Mouse (Mus musculus) heart, embryonic 14.5 days (tissue): ENCODE measurements at regions not wholly inside any gene's neighbourhood (a gene's known extent, or its start where the extent isn't known, plus 50 kb on each side); places are given as distances from the start of the nearest gene placed in this dataset.

Experiments
- ATAC-seq: fragments of 200-750 bp; cut with Nextera tagmentation; 2 replicates; pipeline ENCODE4 v1.8.0; 2017; ENCODE audit warnings: low read depth, moderate TSS enrichment; ENCODE audit not compliant: insufficient number of reproducible peaks, insufficient read depth, low FRiP score
- H3K27ac ChIP-seq, 2 experiments: fragments of 200-500 bp in 1 of 2; fragments of 300-500 bp in 1 of 2; sonication (generic) in 1 of 2; replicated peaks in 1 of 2; 2 replicates each; pipeline ENCODE4 v1.5.1; 2012 to 2014; ENCODE audit warnings: low read depth in 2 of 2, low read length in 2 of 2, control low read depth in 1 of 2, mild to moderate bottlenecking in 1 of 2, mixed read lengths in 1 of 2; ENCODE audit not compliant: control insufficient read depth in 1 of 2, insufficient read depth in 1 of 2
- H3K27me3 ChIP-seq: fragments of 300-500 bp; sonication (generic); 2 replicates; pipeline ENCODE4 v1.6.1; 2014; ENCODE audit warnings: mild to moderate bottlenecking, low read length, control low read depth; ENCODE audit not compliant: control insufficient read depth, insufficient read depth
- H3K36me3 ChIP-seq: fragments of 300-500 bp; sonication (generic); 2 replicates; pipeline ENCODE4 v1.6.1; 2014; ENCODE audit warnings: mild to moderate bottlenecking, control low read depth, low read length, mixed read lengths; ENCODE audit not compliant: control insufficient read depth, insufficient read depth
- H3K4me1 ChIP-seq, 2 experiments: fragments of 200-500 bp in 1 of 2; fragments of 300-500 bp in 1 of 2; sonication (generic) in 1 of 2; 2 replicates each; pipeline ENCODE4 v1.6.1; 2012 to 2014; ENCODE audit warnings: low read length in 2 of 2, control low read depth in 1 of 2, mixed read lengths in 1 of 2; ENCODE audit not compliant: control insufficient read depth in 2 of 2, insufficient read depth in 2 of 2
- H3K4me2 ChIP-seq: fragments of 300-500 bp; sonication (generic); 2 replicates; pipeline ENCODE4 v1.6.1; 2014; ENCODE audit warnings: mild to moderate bottlenecking, low read length
- H3K4me3 ChIP-seq, 2 experiments: fragments of 200-500 bp in 1 of 2; fragments of 300-500 bp in 1 of 2; sonication (generic) in 1 of 2; 2 replicates each; pipeline ENCODE4 v1.5.1; 2012 to 2014; ENCODE audit warnings: low read length in 2 of 2, mild to moderate bottlenecking in 2 of 2, control low read depth in 1 of 2, low read depth in 1 of 2, moderate library complexity in 1 of 2; ENCODE audit not compliant: control insufficient read depth in 1 of 2, insufficient read depth in 1 of 2
- H3K9ac ChIP-seq: fragments of 300-500 bp; sonication (generic); 2 replicates; pipeline ENCODE4 v1.6.1; 2014; ENCODE audit warnings: mild to moderate bottlenecking, low read length
- H3K9me3 ChIP-seq: fragments of 300-500 bp; sonication (generic); 2 replicates; pipeline ENCODE4 v1.6.1; 2016; ENCODE audit warnings: low read length, control low read depth; ENCODE audit not compliant: control insufficient read depth
- WGBS: fragments of 180-500 bp; shearing (Covaris S2); extraction: QIAGEN DNeasy Blood & Tissue Kit; methylation state at CpG from one replicate; pipeline ENCODE4 v1.1.7; 2014; 5-methylcytosine and 5-hydroxymethylcytosine counted together

DNA sequence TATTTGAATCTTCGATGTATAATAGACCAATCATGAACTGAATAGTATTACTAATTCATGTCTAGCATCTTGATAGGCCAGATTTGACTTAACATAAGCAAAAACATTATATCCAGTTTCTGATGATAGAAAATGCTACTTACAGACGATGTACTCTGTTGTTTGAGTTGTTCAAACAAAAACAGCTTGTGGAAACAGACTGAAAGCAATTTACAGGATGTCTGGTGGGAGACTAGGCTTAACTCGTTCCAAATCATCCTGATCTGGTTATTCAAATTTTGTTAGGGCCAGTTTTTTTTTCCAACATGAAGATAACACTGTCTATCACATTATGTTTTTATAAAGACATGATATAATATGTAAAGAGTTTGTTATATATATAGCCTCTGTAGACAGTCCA lies 369.4 kb upstream of the Igbp1b start:
- H3K4me3 ChIP-seq = no peak overlapping the region
- H3K4me1 ChIP-seq = no peaks in the 10 kb centered on the region
- H3K9me3 ChIP-seq = no peaks in the 10 kb centered on the region
- H3K27me3 ChIP-seq = no peaks in the 10 kb centered on the region
- no peak overlapping the region for H3K27ac ChIP-seq
- no peaks in the 10 kb centered on the region for H3K36me3 ChIP-seq
- no peak for ATAC-seq
- no peak overlapping the region for H3K9ac ChIP-seq
- WGBS = 52% methylated on average over 3 of the region's 3 CpGs
- H3K4me2 ChIP-seq = no peak overlapping the region

- H3K4me1 ChIP-seq = no peaks in the 10 kb centered on the region
- no peak overlapping the region for H3K4me2 ChIP-seq
- ATAC-seq = no peak
- no peak overlapping the region for H3K9ac ChIP-seq
- H3K36me3 ChIP-seq = no peaks in the 10 kb centered on the region
- no peak overlapping the region for H3K4me3 ChIP-seq
- H3K9me3 ChIP-seq = no peaks in the 10 kb centered on the region
- no peak overlapping the region for H3K27ac ChIP-seq
- 82% methylated on average over 4 of the region's 4 CpGs for WGBS
- no peaks in the 10 kb centered on the region for H3K27me3 ChIP-seq
These were observed 356.2 kb upstream of the Igbp1b start for GRCm38 (mm10) chr6:139014526-139014925.

DNA sequence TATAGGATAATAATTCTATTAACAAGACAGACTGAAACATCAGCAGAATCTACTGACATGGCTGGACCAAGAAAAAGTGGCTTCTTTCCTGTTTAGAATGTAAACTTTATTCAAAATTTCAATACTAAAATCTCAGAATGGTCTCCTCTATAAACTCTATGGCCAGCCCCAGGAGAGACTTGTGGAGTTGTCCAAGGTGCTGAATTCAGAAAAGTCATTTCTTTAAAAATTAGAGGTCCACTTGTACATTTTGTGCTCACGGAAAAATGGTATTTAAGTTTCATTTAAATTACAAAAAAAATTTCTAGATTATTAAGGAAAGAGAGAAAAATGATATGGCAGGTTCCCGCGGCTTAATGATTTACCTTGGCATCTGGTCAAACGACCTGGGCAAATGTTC lies 352.2 kb upstream of the Igbp1b start:
- Histone ChIP-seq H3K4me3 (no peak overlapping the region), H3K9ac (no peak overlapping the region), H3K4me1 (no peaks in the 10 kb centered on the region), H3K9me3 (no peaks in the 10 kb centered on the region), H3K27me3 (no peaks in the 10 kb centered on the region), H3K4me2 (no peak overlapping the region), H3K36me3 (no peaks in the 10 kb centered on the region), H3K27ac (no peak overlapping the region)
- WGBS = 73% methylated on average over 4 of the region's 4 CpGs
- no peak for ATAC-seq
